Mouse (Mus musculus) forebrain, embryonic 10.5 days (tissue): ENCODE measurements at regions not wholly inside any gene's neighbourhood (a gene's known extent, or its start where the extent isn't known, plus 50 kb on each side); places are given as distances from the start of the nearest gene placed in this dataset.

Source experiments
- DNase-seq: peaks from one replicate; pipeline ENCODE4 v3.0.0-alpha.2; 2017; ENCODE audit warnings: low spot score; ENCODE audit errors: extremely low spot score
- H3K27ac ChIP-seq: fragments of 300-500 bp; sonication (generic); 2 replicates; pipeline ENCODE4 v1.5.1; 2016; ENCODE audit warnings: mild to moderate bottlenecking
- H3K27me3 ChIP-seq: fragments of 300-500 bp; sonication (generic); 2 replicates; pipeline ENCODE4 v1.6.1; 2016; ENCODE audit warnings: mild to moderate bottlenecking; ENCODE audit not compliant: poor library complexity, severe bottlenecking
- H3K36me3 ChIP-seq: fragments of 300-500 bp; sonication (generic); replicated peaks from 2 replicates; pipeline ENCODE4 v1.6.1; 2016; ENCODE audit warnings: mild to moderate bottlenecking, moderate library complexity
- H3K4me1 ChIP-seq: fragments of 300-500 bp; sonication (generic); 2 replicates; pipeline ENCODE4 v1.6.1; 2016
- H3K4me3 ChIP-seq: fragments of 300-500 bp; sonication (generic); 2 replicates; pipeline ENCODE4 v1.5.1; 2016; ENCODE audit warnings: mild to moderate bottlenecking, moderate library complexity
- H3K9me3 ChIP-seq: fragments of 300-500 bp; sonication (generic); 2 replicates; pipeline ENCODE4 v1.6.1; 2016; ENCODE audit warnings: mild to moderate bottlenecking, moderate library complexity
- WGBS: fragments of 180-500 bp; shearing (Covaris S2); methylation state at CpG from one replicate; pipeline ENCODE4 v1.1.7; 2016; 5-methylcytosine and 5-hydroxymethylcytosine counted together

- Histone ChIP-seq H3K36me3 (no peaks in the 10 kb centered on the region), H3K4me3 (no peak overlapping the region), H3K9me3 (no peaks in the 10 kb centered on the region), H3K4me1 (peaks cover 11% of the 10 kb centered on the region), H3K27ac (no peak overlapping the region), H3K27me3 (no peaks in the 10 kb centered on the region)
- 75% methylated on average over 18 of the region's 18 CpGs for WGBS
- no peak for DNase-seq
Observed at GRCm38 (mm10) chr12:70713499-70714280, 111.6 kb upstream of the Frmd6 start.

GRCm38 (mm10) chr12:70714281-70714679 lies 111.0 kb upstream of the Frmd6 start:
- no peaks in the 10 kb centered on the region for H3K27me3 ChIP-seq
- no peaks in the 10 kb centered on the region for H3K9me3 ChIP-seq
- no peak overlapping the region for H3K4me3 ChIP-seq
- DNase-seq, result no peak
- whole genome bisulfite sequencing, result 57% methylated on average over 11 of the region's 11 CpGs
- peaks cover 11% of the 10 kb centered on the region for H3K4me1 ChIP-seq
- H3K27ac ChIP-seq, result no peak overlapping the region
- no peaks in the 10 kb centered on the region for H3K36me3 ChIP-seq

- no peak for DNase-seq
- H3K27me3 ChIP-seq, result no peaks in the 10 kb centered on the region
- H3K36me3 ChIP-seq, result no peaks in the 10 kb centered on the region
- H3K4me1 ChIP-seq, result peaks cover 11% of the 10 kb centered on the region
- no peaks in the 10 kb centered on the region for H3K9me3 ChIP-seq
- WGBS, result 88% methylated on average over 2 of the region's 2 CpGs
- H3K27ac ChIP-seq, result no peak overlapping the region
- H3K4me3 ChIP-seq, result no peak overlapping the region
Observed at GRCm38 (mm10) chr12:70715836-70716235, 109.5 kb upstream of the Frmd6 start.

- H3K9me3 ChIP-seq, result no peaks in the 10 kb centered on the region
- no peak overlapping the region for H3K27ac ChIP-seq
- no peaks in the 10 kb centered on the region for H3K27me3 ChIP-seq
- DNase-seq, result no peak
- no peak overlapping the region for H3K4me3 ChIP-seq
- peaks cover 8% of the 10 kb centered on the region for H3K4me1 ChIP-seq
- whole genome bisulfite sequencing, result 76% methylated on average over 1 of the region's 1 CpGs
- no peaks in the 10 kb centered on the region for H3K36me3 ChIP-seq
Observed at GRCm38 (mm10) chr12:70718602-70719001, 106.7 kb upstream of the Frmd6 start.

GRCm38 (mm10) chr12:70719255-70719654 lies 106.1 kb upstream of the Frmd6 start:
- H3K4me1 ChIP-seq, result peaks cover 3% of the 10 kb centered on the region
- H3K27me3 ChIP-seq, result no peaks in the 10 kb centered on the region
- no peak overlapping the region for H3K4me3 ChIP-seq
- no peaks in the 10 kb centered on the region for H3K36me3 ChIP-seq
- WGBS, result 94% methylated on average over 4 of the region's 4 CpGs
- H3K9me3 ChIP-seq, result no peaks in the 10 kb centered on the region
- no peak overlapping the region for H3K27ac ChIP-seq
- no peak for DNase-seq

- H3K27ac ChIP-seq, result no peak overlapping the region
- no peak overlapping the region for H3K4me3 ChIP-seq
- no peaks in the 10 kb centered on the region for H3K9me3 ChIP-seq
- H3K27me3 ChIP-seq, result no peaks in the 10 kb centered on the region
- no peak for DNase-seq
- 91% methylated on average over 12 of the region's 12 CpGs for WGBS
- H3K36me3 ChIP-seq, result no peaks in the 10 kb centered on the region
- no peaks in the 10 kb centered on the region for H3K4me1 ChIP-seq
Observed at GRCm38 (mm10) chr12:70720178-70720894, 105.0 kb upstream of the Frmd6 start.

- Histone ChIP-seq H3K36me3 (no peaks in the 10 kb centered on the region), H3K4me3 (no peak overlapping the region), H3K27me3 (no peaks in the 10 kb centered on the region), H3K4me1 (peaks cover 5% of the 10 kb centered on the region), H3K27ac (no peak overlapping the region), H3K9me3 (no peaks in the 10 kb centered on the region)
- DNase-seq, result no peak
- 98% methylated on average over 1 of the region's 1 CpGs for WGBS
Observed at GRCm38 (mm10) chr12:70725326-70725725, 100.0 kb upstream of the Frmd6 start.

- no peaks in the 10 kb centered on the region for H3K36me3 ChIP-seq
- H3K27me3 ChIP-seq, result no peaks in the 10 kb centered on the region
- no peak overlapping the region for H3K27ac ChIP-seq
- H3K4me3 ChIP-seq, result no peak overlapping the region
- H3K9me3 ChIP-seq, result no peaks in the 10 kb centered on the region
- WGBS, result 83% methylated on average over 10 of the region's 10 CpGs
- no peak for DNase-seq
- peaks cover 8% of the 10 kb centered on the region for H3K4me1 ChIP-seq
Observed at GRCm38 (mm10) chr12:70727496-70728259, 97.6 kb upstream of the Frmd6 start.

- no peak overlapping the region for H3K27ac ChIP-seq
- no peaks in the 10 kb centered on the region for H3K27me3 ChIP-seq
- no peaks in the 10 kb centered on the region for H3K9me3 ChIP-seq
- H3K4me3 ChIP-seq, result no peak overlapping the region
- WGBS, result 82% methylated on average over 1 of the region's 1 CpGs
- no peak for DNase-seq
- H3K4me1 ChIP-seq, result peaks cover 8% of the 10 kb centered on the region
- H3K36me3 ChIP-seq, result no peaks in the 10 kb centered on the region
Observed at GRCm38 (mm10) chr12:70728407-70728806, 96.9 kb upstream of the Frmd6 start.

GRCm38 (mm10) chr12:70729961-70730360 lies 95.4 kb upstream of the Frmd6 start:
- WGBS, result 56% methylated on average over 6 of the region's 6 CpGs
- no peaks in the 10 kb centered on the region for H3K36me3 ChIP-seq
- H3K27me3 ChIP-seq, result no peaks in the 10 kb centered on the region
- peaks cover 8% of the 10 kb centered on the region for H3K4me1 ChIP-seq
- no peaks in the 10 kb centered on the region for H3K9me3 ChIP-seq
- H3K27ac ChIP-seq, result 0 out of 2 replicates have a peak overlapping the region, but pooled peaks have one; percentile 30
- H3K4me3 ChIP-seq, result no peak overlapping the region
- DNase-seq, result no peak

- no peak for DNase-seq
- 90% methylated on average over 6 of the region's 6 CpGs for WGBS
- Histone ChIP-seq H3K27ac (no peak overlapping the region), H3K36me3 (no peaks in the 10 kb centered on the region), H3K9me3 (no peaks in the 10 kb centered on the region), H3K4me3 (no peak overlapping the region), H3K4me1 (peaks cover 8% of the 10 kb centered on the region), H3K27me3 (no peaks in the 10 kb centered on the region)
Observed at GRCm38 (mm10) chr12:70731498-70731897, 93.8 kb upstream of the Frmd6 start.

GRCm38 (mm10) chr12:70732591-70732990 lies 92.7 kb upstream of the Frmd6 start:
- no peak overlapping the region for H3K4me3 ChIP-seq
- no peak for DNase-seq
- H3K36me3 ChIP-seq, result no peaks in the 10 kb centered on the region
- H3K27me3 ChIP-seq, result no peaks in the 10 kb centered on the region
- WGBS, result 93% methylated on average over 3 of the region's 3 CpGs
- no peak overlapping the region for H3K27ac ChIP-seq
- H3K4me1 ChIP-seq, result peaks cover 8% of the 10 kb centered on the region
- H3K9me3 ChIP-seq, result no peaks in the 10 kb centered on the region

- WGBS, result 88% methylated on average over 3 of the region's 3 CpGs
- Histone ChIP-seq H3K4me1 (no peaks in the 10 kb centered on the region), H3K9me3 (no peaks in the 10 kb centered on the region), H3K27me3 (no peaks in the 10 kb centered on the region), H3K36me3 (no peaks in the 10 kb centered on the region), H3K4me3 (no peak overlapping the region), H3K27ac (no peak overlapping the region)
- DNase-seq, result no peak
Observed at GRCm38 (mm10) chr12:70738554-70738953, 86.8 kb upstream of the Frmd6 start.
